Mouse (Mus musculus) cortical plate, adult 2 months (tissue): ENCODE results near the gene Dok3. TPM values are rescaled to one million over a fixed set of nuclear protein-coding genes. Genes with fewer than 3 reads are reported as not detected.

Source experiments
- H3K27ac ChIP-seq: fragments of 200-500 bp; 2 replicates; pipeline ENCODE4 v1.5.1; 2012; ENCODE audit warnings: low read length, control low read depth, inconsistent platforms; ENCODE audit not compliant: insufficient read depth
- H3K4me1 ChIP-seq: fragments of 200-500 bp; 2 replicates; pipeline ENCODE4 v1.6.1; 2011; ENCODE audit warnings: low read length; ENCODE audit not compliant: control insufficient read depth, insufficient read depth
- H3K4me3 ChIP-seq: fragments of 200-500 bp; 2 replicates; pipeline ENCODE4 v1.5.1; 2011; ENCODE audit warnings: mild to moderate bottlenecking, low read length, control low read depth; ENCODE audit not compliant: insufficient read depth
- CTCF ChIP-seq: fragments of 200-500 bp; IDR thresholded peaks from 2 replicates; pipeline ENCODE4 v1.5.1; 2011; ENCODE audit warnings: mild to moderate bottlenecking, control low read depth, low read length; ENCODE audit not compliant: insufficient read depth; ENCODE audit errors: extremely low read depth
- POLR2A ChIP-seq: fragments of 200-500 bp; IDR thresholded peaks from 2 replicates; pipeline ENCODE4 v1.6.1; 2011; ENCODE audit warnings: mild to moderate bottlenecking, low read length, control low read depth; ENCODE audit not compliant: insufficient read depth; ENCODE audit errors: extremely low read depth
- polyA plus RNA-seq: library from polyadenylated mRNA; depleted of rRNA; stranded (reverse); fragments of >200 nt; gene quantifications from 2 replicates; pipeline ENCODE4 v1.2.3, GENCODE M21; 2012

The Dok3 gene
- polyA plus RNA-seq, 1 experiment = 16.8 TPM

DNA sequence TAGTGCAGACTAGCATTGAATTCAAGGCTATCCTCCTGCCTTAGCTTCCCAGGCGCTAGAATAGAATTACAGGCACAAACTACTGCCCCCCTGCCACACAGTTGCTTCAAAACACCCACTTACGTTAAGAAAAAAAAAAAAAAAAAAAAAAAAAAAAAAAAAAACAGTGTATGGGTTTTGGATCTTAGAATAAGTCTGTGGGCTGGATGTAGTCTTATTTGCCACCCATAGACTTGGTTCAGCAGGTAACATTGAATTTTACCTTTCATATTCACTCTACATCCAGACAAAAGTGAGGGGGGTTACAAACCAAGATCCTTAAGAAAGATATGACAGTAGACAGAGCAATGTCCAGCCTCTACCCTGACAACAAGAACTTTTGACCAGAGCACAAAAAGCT lies 38.9 kb upstream of the Dok3 start:
- no peak overlapping the region; the same call in 1 of the 2 replicates for H3K4me3 ChIP-seq
- peaks cover 5% of the 10 kb centered on the region for H3K4me1 ChIP-seq
- H3K27ac ChIP-seq = no peak overlapping the region
- TF ChIP-seq POLR2A = no peak

DNA sequence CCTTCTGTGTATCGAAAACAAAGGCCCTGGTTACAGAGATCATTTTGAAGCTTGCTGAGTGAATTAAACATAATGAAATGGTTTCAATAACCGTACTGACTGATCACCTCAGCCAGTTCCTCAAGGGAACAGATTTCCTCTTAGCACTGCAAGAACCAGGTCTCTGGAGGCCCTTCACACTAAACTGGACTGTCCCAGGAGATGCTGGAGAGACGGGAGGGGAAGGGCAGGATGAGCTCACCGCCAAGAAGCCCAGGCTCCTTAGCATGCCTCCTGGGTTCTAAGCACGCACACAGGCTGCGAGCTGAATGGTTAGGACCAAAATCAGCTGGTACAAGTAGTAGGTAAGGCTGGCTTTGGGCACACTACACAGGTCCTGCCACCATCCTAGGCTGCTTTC lies 37.9 kb upstream of the Dok3 start:
- no peak overlapping the region for H3K4me3 ChIP-seq
- H3K27ac ChIP-seq = no peak overlapping the region
- TF ChIP-seq CTCF = no peak
- TF ChIP-seq POLR2A = no peak
- H3K4me1 ChIP-seq = peaks cover 5% of the 10 kb centered on the region

DNA sequence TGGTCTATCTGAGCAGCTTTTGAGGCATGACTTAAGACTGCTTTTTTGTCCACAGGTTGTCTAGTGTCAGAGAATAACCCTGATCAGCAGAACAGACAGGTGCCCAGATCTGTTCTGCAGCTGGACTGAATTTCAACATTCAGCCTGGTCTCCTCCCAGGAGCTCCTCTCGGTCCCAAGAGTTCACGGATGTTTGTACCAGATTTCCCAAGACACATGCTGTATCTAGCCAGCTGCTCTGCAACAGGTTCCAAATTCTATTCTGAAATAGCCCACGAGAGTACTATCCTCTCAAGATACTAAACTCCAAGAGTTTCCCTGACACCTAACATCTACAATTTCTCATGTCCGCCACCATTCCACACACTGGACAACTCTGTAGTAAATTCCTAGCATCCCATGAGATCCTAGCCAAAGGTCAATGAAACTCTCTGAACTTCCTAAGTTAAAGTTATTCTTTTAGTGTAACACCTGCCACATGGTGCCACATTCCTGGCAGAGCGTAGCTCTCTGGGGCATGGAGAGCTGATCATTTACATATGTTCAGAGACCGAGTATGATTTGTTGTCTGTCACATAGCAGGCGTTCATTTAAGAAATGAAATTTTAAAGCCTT lies 34.3 kb upstream of the Dok3 start:
- Histone ChIP-seq H3K4me1 (peaks cover 2% of the 10 kb centered on the region; the same call in 1 of the 2 replicates), H3K27ac (no peak overlapping the region), H3K4me3 (no peak overlapping the region)
- TF ChIP-seq POLR2A (no peak), CTCF (no peak)

DNA sequence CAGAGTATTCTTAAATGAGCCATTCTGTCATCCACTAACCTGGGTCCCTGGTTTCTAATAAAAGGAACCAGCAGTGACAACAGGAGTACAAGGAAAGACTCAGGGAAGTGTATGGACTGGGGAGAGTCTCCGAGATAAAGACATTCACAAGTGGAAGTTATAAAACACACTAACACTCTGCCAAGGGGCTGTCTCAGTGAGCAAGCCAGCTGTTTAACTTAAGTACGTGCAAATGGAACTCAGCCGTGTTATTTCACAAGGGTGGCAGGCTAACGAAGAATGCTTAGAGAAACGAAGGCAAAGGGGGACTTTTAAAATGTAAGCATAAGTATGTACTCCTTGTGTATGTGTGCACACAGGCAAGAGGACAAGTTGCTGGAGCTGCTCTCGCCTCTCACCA lies 28.4 kb upstream of the Dok3 start:
- Histone ChIP-seq H3K27ac (no peak overlapping the region), H3K4me3 (no peak overlapping the region), H3K4me1 (no peaks in the 10 kb centered on the region)
- TF ChIP-seq POLR2A = no peak
- no peak for TF ChIP-seq CTCF

DNA sequence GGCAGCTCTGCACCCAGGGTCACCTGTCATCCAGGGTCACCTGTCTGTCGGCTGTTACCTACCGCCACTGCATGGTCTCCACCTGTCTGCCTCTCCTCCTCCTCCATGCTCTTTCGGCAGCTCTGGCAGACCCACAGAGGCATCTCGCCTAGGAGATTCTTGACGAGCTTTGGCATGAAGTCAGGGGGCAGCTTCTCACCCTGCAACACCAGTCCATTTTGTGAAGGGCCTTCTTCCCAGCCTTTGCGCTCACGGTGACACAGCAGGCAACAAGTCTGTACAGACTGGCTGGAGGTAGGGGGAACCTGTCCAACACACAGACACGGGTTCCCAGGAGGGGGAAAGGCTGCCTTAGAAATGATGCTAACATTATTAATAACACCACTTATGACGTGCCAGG lies 26.8 kb upstream of the Dok3 start:
- Histone ChIP-seq H3K27ac (no peak overlapping the region), H3K4me1 (no peaks in the 10 kb centered on the region), H3K4me3 (no peak overlapping the region)
- TF ChIP-seq POLR2A (no peak), CTCF (no peak)

DNA sequence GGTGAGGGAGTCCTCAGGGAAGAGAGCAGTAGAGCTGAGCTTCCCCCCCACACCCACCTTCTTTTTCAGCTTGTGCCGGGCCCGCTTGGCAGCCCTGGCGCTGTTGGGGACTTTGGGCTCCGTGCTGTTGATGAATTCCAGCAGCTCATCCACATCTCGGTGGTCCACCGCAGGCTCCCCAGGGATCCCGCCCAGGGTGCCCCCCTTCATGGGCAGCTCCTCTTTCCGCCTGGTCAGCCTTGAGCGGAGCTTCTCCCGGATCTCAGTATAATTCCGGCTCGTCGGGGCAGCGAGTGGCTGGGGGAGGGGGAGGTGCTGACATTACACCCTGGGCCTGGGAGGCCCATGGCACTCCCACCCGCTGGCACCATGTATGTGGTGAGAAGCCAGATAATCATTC lies 20.0 kb upstream of the Dok3 start:
- TF ChIP-seq POLR2A (no peak), CTCF (no peak)
- no peak overlapping the region for H3K27ac ChIP-seq
- H3K4me3 ChIP-seq = no peak overlapping the region
- peaks cover 4% of the 10 kb centered on the region for H3K4me1 ChIP-seq

DNA sequence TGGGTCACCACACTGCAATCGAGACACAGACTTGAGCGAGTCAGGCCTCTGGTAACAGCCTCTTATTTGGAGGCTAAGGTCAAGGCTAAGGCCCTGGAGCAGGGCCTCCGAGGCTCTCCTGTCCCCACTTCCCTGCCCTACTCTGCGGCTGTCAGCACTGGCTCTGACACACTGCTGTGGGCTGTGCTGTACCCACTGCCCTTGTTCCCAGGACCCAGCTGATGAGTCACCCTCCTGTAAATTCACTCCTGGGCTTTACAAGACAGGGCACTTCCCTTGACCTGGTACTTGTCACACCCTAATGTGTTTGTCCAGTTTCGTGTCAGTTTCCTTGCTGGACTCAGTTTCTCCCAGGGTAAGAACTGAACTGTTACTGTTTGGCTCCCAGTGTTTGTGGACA lies 19.3 kb upstream of the Dok3 start:
- Histone ChIP-seq H3K4me1 (peaks cover 4% of the 10 kb centered on the region), H3K4me3 (no peak overlapping the region), H3K27ac (no peak overlapping the region)
- TF ChIP-seq CTCF (no peak), POLR2A (no peak)

DNA sequence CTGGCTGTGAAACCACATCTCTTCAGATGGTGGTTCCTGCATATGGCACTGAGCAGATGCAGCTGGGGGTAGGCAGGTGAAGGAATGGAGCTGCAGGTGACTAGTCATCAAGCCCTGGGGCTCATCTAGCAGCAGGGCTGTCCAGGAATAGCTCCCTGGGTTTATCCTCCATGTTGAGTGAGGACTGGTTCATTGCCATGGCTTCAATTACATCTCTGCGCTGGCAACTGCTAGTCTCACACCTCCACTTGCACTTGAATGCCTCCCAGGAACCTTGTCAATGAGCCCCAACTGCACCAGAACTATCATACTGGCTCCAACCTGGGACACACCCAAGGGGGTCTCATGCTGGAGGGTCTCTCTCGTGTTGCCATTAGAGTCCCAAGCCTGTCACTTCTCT lies 18.8 kb upstream of the Dok3 start:
- Histone ChIP-seq H3K27ac (no peak overlapping the region), H3K4me3 (no peak overlapping the region), H3K4me1 (peaks cover 4% of the 10 kb centered on the region)
- TF ChIP-seq CTCF (no peak), POLR2A (no peak)

DNA sequence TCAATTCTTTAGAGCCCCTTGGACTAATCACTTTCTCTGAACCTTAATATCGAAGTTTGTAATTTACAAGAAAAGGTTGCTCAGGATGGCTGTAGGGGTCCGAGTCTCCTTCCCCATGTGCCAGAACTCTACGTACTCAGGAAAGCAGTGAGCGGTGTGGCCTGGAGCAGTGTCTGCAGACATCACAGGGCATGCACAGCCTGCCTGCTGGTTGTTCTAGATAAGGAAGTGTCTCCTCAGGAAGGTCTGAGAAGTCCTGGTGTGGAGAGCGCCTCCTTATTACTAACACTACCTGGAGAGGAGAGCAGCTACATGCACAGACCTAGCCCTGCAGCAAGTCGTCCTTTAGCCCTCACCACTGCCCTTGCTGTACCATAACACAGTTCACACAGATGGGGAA lies 15.7 kb upstream of the Dok3 start:
- H3K4me1 ChIP-seq = peaks cover 4% of the 10 kb centered on the region
- TF ChIP-seq POLR2A = no peak
- TF ChIP-seq CTCF = no peak
- no peak overlapping the region for H3K27ac ChIP-seq
- no peak overlapping the region for H3K4me3 ChIP-seq

DNA sequence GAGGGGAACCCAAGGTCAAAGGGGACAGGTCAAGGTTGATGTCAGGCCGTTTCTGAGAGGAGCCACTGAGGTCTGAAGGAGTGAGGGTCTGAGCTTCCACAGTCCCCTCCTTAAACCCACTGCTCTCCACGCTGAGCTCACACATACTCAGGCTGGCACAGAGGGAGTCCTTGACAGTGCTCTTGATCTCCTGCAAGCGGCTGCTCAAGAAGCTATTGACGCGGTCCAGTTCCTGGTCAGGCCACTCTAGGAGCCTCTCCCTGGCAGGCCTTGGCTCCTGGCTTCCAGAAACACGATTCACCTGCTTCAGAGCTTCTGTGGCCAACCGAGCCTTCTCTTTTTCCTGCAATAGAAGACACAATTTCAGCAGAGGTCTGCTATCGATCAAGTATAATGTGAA lies 14.4 kb upstream of the Dok3 start:
- TF ChIP-seq POLR2A (no peak), CTCF (no peak)
- Histone ChIP-seq H3K4me3 (no peak overlapping the region), H3K4me1 (peaks cover 4% of the 10 kb centered on the region), H3K27ac (no peak overlapping the region)

DNA sequence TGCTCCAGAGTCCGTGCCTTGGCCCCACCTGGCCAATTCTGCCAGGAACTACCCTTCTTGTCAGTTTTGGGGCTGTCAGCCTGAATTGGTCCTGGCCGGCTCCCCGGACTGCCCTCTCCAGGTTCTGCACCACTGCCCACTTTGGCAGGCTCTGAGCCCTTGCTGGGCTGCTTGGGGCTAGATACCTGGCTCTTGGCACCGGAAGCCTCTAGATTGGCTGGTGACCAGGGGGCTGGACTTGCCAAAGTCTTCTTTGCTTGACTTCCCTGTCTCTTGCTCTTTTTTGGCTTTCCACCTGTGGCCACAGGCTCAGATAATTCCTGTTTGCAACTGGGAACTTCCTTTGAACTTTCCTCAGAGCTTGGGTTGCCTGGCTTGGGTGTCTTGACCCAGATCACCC lies 13.8 kb upstream of the Dok3 start:
- TF ChIP-seq POLR2A (no peak), CTCF (no peak)
- peaks cover 3% of the 10 kb centered on the region for H3K4me1 ChIP-seq
- no peak overlapping the region for H3K4me3 ChIP-seq
- H3K27ac ChIP-seq = no peak overlapping the region
